Mouse (Mus musculus) hindbrain, embryonic 14.5 days (tissue): ENCODE data around the gene Zfp324. TPM values are rescaled to one million over a fixed set of nuclear protein-coding genes. Genes with fewer than 3 reads are reported as not detected.

Experiments
- ATAC-seq: fragments of 200-750 bp; cut with Nextera tagmentation; 2 replicates; pipeline ENCODE4 v1.8.0; 2017; ENCODE audit warnings: moderate number of reproducible peaks, mild to moderate bottlenecking, moderate TSS enrichment, moderate library complexity; ENCODE audit not compliant: low FRiP score
- DNase-seq: peaks from one replicate; pipeline ENCODE4 v3.0.0-alpha.2; 2015; ENCODE audit warnings: low spot score
- H3K27ac ChIP-seq: fragments of 300-500 bp; sonication (generic); 2 replicates; pipeline ENCODE4 v1.5.1; 2014; ENCODE audit warnings: mild to moderate bottlenecking, moderate library complexity
- H3K27me3 ChIP-seq: fragments of 300-500 bp; sonication (generic); 2 replicates; pipeline ENCODE4 v1.6.1; 2014; ENCODE audit warnings: mild to moderate bottlenecking, low read length, mixed read lengths; ENCODE audit not compliant: control insufficient read depth, insufficient read depth
- H3K36me3 ChIP-seq: fragments of 300-500 bp; sonication (generic); replicated peaks from 2 replicates; pipeline ENCODE4 v1.6.1; 2014; ENCODE audit not compliant: control insufficient read depth, insufficient read depth
- H3K4me1 ChIP-seq: fragments of 300-500 bp; sonication (generic); replicated peaks from 2 replicates; pipeline ENCODE4 v1.6.1; 2014; ENCODE audit warnings: antibody characterized with exemption, low read length, mixed read lengths; ENCODE audit not compliant: control insufficient read depth, insufficient read depth
- H3K4me2 ChIP-seq: fragments of 300-500 bp; sonication (generic); replicated peaks from 2 replicates; pipeline ENCODE4 v1.6.1; 2014; ENCODE audit warnings: mild to moderate bottlenecking, moderate library complexity
- H3K4me3 ChIP-seq: fragments of 300-500 bp; sonication (generic); replicated peaks from 2 replicates; pipeline ENCODE4 v1.5.1; 2014; ENCODE audit warnings: mild to moderate bottlenecking, low read length
- H3K9ac ChIP-seq: fragments of 300-500 bp; sonication (generic); 2 replicates; pipeline ENCODE4 v1.6.1; 2014
- H3K9me3 ChIP-seq: fragments of 300-500 bp; sonication (generic); 2 replicates; pipeline ENCODE4 v1.6.1; 2016; ENCODE audit warnings: low read length; ENCODE audit not compliant: control insufficient read depth
- whole genome bisulfite sequencing: fragments of 180-500 bp; shearing (Covaris S2); extraction: QIAGEN DNeasy Blood & Tissue Kit; methylation state at CpG from one replicate; pipeline ENCODE4 v1.1.7; 2014; 5-methylcytosine and 5-hydroxymethylcytosine counted together
- polyA plus RNA-seq: library from polyadenylated mRNA; unstranded; fragments of >200 nt; fragmentation: Nextera tagmentation; extraction: Ambion mirVana; gene quantifications from 2 replicates; pipeline ENCODE4 v1.2.1, GENCODE M21; 2014

Gene Zfp324
- polyA plus RNA-seq, 1 experiment from 2014 or later, result 12.2 TPM

DNA sequence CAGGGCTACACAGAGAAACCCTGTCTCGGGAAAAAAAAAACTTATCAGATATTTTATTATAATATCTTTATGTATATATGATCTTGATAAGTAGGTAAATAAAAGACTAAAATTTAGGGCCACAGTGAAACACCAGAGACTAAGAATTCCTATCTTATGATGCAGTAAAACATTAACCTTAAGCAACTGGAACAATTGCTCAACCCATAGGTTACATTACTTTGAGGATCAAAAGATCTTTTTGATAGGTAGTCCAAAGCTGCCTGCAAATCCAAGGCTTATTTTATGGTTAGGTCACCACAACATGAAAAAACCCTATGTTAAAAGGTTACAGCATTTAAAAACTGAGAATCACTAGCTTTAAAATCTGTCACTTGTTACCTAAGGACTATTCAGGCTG lies 35.9 kb downstream of the Zfp324 start:
- H3K27ac ChIP-seq, result no peak overlapping the region
- WGBS, result 92% methylated on average over 1 of the region's 1 CpGs
- peaks cover 32% of the 10 kb centered on the region for H3K36me3 ChIP-seq
- no peak overlapping the region for H3K4me3 ChIP-seq
- H3K27me3 ChIP-seq, result no peaks in the 10 kb centered on the region
- no peak overlapping the region for H3K4me2 ChIP-seq
- no peak overlapping the region for H3K9ac ChIP-seq
- ATAC-seq, result no peak
- DNase-seq, result no peak
- no peaks in the 10 kb centered on the region for H3K4me1 ChIP-seq
- H3K9me3 ChIP-seq, result no peaks in the 10 kb centered on the region

DNA sequence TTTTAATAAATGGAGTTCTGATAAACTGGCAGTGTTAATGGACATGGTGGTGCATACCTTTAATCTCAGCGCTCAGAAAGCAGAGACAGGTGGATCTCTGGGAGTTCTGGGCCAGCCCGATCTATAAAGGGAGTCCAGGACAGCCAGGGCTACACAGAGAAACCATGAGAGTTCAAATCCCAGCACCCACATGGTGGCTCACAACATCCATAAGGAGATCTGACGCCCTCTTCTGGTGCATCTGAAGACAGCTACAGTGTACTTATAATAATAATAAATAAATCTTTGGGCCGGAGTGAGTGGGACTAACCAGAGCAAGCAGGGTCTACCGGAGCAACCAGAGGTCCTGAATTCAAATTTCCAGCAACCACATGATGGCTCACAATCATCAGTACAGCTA lies 37.7 kb downstream of the Zfp324 start:
- no peaks in the 10 kb centered on the region for H3K9me3 ChIP-seq
- H3K27ac ChIP-seq, result no peak overlapping the region
- ATAC-seq (no peak), DNase-seq (no peak)
- H3K4me1 ChIP-seq, result peaks cover 10% of the 10 kb centered on the region; the same call in 1 of the 2 replicates
- no peak overlapping the region for H3K4me3 ChIP-seq
- WGBS, result 80% methylated on average over 5 of the region's 5 CpGs
- H3K36me3 ChIP-seq, result peaks cover 38% of the 10 kb centered on the region
- H3K9ac ChIP-seq, result no peak overlapping the region
- H3K4me2 ChIP-seq, result no peak overlapping the region
- no peaks in the 10 kb centered on the region for H3K27me3 ChIP-seq

GRCm38 (mm10) chr7:13006011-13006410 lies 40.4 kb downstream of the Zfp324 start:
- H3K9me3 ChIP-seq, result no peaks in the 10 kb centered on the region
- peaks cover 15% of the 10 kb centered on the region for H3K4me1 ChIP-seq
- DNase-seq (no peak), ATAC-seq (no peak)
- H3K9ac ChIP-seq, result no peak overlapping the region
- H3K27ac ChIP-seq, result no peak overlapping the region
- 91% methylated on average over 17 of the region's 17 CpGs for WGBS
- H3K4me2 ChIP-seq, result no peak overlapping the region
- H3K36me3 ChIP-seq, result peaks cover 38% of the 10 kb centered on the region
- H3K27me3 ChIP-seq, result no peaks in the 10 kb centered on the region
- H3K4me3 ChIP-seq, result no peak overlapping the region

GRCm38 (mm10) chr7:13006531-13006930 lies 40.9 kb downstream of the Zfp324 start:
- ATAC-seq (no peak), DNase-seq (no peak)
- H3K9me3 ChIP-seq, result no peaks in the 10 kb centered on the region
- H3K4me1 ChIP-seq, result peaks cover 15% of the 10 kb centered on the region
- no peak overlapping the region for H3K27ac ChIP-seq
- no peak overlapping the region for H3K4me3 ChIP-seq
- no peak overlapping the region for H3K4me2 ChIP-seq
- 85% methylated on average over 10 of the region's 10 CpGs for WGBS
- peaks cover 38% of the 10 kb centered on the region for H3K36me3 ChIP-seq
- no peaks in the 10 kb centered on the region for H3K27me3 ChIP-seq
- H3K9ac ChIP-seq, result no peak overlapping the region

GRCm38 (mm10) chr7:13007341-13008092 lies 41.9 kb downstream of the Zfp324 start:
- Histone ChIP-seq H3K9ac (peak overlapping the region; percentile 80; the same call in 1 of the 2 replicates), H3K4me3 (peak overlapping the region; percentile 14), H3K36me3 (peaks cover 38% of the 10 kb centered on the region), H3K27ac (no peak overlapping the region), H3K27me3 (no peaks in the 10 kb centered on the region), H3K9me3 (no peaks in the 10 kb centered on the region), H3K4me1 (peaks cover 15% of the 10 kb centered on the region), H3K4me2 (peak overlapping the region; percentile 60)
- ATAC-seq (no peak), DNase-seq (no peak)
- 38% methylated on average over 57 of the region's 57 CpGs for WGBS

DNA sequence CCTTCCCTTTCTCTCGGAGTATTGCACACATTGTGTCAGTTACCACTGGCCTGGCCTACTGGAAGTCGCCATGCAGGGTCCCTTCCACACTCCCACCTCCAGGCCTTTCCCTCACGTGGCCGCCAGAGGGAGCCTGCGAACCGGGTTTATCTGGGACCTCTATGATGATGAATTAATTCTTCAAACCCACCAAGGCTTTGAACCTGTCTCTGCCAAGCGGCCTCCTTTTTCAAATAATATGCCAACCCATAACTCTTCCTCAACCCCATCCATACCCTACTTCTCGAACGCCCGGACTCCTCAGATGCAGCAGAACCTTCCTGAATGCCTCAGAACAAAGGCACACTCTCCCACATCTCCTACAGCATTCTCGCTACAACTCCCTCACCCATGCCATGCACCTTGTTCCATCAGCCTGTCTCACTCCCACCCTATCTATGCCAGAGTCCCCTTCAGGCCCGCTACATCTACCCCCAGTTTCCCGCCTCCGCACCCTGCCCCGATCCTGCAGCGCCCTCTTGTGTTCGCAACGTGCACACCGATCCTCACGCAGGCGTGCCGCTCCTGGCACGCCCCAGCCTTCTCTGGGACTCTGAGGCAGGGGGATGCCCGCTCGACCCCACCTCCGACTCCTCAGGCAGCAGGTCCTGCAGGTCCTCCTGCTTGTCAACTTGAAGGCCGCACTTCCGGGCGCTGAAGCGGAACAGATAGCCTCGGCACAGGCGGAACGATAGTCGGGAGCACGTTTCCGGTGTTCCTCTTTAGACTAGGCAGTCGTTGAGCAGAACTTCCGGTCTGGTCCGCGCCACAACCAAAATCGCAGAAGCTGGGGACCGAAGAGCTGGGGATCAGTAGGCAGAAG lies 43.7 kb downstream of the Zfp324 start:
- Histone ChIP-seq H3K36me3 (peaks cover 26% of the 10 kb centered on the region), H3K9me3 (no peaks in the 10 kb centered on the region), H3K27me3 (no peaks in the 10 kb centered on the region), H3K9ac (peak overlapping the region; percentile 80), H3K4me1 (peaks cover 15% of the 10 kb centered on the region), H3K27ac (peak overlapping the region; percentile 93), H3K4me2 (peak overlapping the region; percentile 60), H3K4me3 (peak overlapping the region; percentile 58)
- DNase-seq, result peak; percentile 97
- ATAC-seq, result peak; percentile 90
- under 1% methylated on average over 42 of the region's 42 CpGs for WGBS

DNA sequence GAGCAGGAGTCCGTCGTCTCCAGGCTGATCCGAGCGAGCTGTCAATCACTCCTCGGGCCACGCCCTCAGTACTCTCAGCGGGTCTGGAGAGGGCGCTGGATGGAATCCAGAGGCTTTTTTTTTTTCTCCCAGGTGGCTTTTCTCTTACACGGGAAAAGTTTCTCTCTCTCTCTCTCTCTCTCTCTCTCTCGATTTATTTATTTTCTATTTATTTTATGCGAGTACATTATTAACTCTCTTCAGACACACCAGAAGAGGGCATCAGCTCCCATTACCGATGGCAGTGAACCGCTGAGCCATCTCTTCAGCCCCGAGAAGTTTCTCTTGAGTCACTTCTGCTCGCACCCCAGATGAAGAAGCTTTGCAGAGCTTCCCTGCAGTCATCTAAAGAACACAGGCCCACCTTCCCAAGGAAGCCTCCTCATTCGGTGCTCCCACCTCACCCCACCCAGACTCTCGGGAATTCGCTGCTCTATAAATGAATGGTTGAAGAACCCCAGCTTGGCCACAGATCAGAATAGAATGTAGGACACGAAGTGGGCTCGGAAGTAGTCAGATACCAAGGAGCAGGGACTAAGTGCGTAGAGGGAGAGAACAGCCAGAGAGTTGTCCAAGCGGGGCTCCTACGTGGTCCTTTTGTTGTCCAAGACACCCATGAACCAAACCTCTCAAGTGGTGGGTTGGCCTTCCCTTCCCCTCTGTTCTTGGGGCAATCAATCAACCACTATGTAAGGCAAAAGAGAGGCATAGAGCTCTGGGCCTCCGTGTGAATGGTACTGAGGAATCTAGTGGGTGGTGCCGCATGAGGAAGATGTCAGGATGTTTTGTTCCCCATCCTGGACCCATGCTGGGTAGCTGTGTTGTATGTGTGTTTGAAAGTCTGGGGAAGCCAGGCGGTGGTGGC lies 44.6 kb downstream of the Zfp324 start, which contains the start of gene Zbtb45:
Zbtb45 (minus strand) TSS at position 30 of the 904 bp plus-strand sequence.
- Histone ChIP-seq H3K27me3 (no peaks in the 10 kb centered on the region), H3K4me2 (peak within 1 kb of the TSS; percentile 60), H3K27ac (peak within 1 kb of the TSS; percentile 93), H3K36me3 (peaks cover 18% of the 10 kb centered on the region), H3K4me3 (peak within 1 kb of the TSS; percentile 58), H3K4me1 (peaks cover 15% of the 10 kb centered on the region), H3K9me3 (no peaks in the 10 kb centered on the region), H3K9ac (peak within 1 kb of the TSS; percentile 80)
- no peak for DNase-seq
- WGBS, result 6% methylated on average over 26 of the region's 26 CpGs
- ATAC-seq, result no peak

DNA sequence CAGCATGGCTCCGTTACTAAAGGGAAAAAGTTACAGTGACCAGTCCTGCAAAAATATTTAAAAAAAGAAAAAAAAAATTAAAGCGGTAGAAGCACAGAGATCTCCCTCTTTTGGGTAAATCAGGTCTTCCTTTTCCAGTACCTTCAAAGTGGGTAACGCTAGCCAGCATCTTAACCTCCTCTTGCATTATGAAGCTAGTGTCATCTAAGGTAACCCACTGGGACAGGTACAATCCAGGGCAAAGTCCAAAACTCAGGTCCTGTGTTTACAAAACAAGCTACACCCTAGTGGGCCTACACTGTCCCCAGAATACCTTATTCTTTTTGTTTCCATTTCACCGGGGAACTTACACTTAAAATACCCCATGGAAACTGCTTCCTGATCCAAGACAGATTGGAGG lies 48.0 kb downstream of the Zfp324 start:
- no peak overlapping the region for H3K27ac ChIP-seq
- WGBS, result 65% methylated on average over 4 of the region's 4 CpGs
- no peaks in the 10 kb centered on the region for H3K27me3 ChIP-seq
- no peak overlapping the region for H3K9ac ChIP-seq
- H3K36me3 ChIP-seq, result no peaks in the 10 kb centered on the region
- no peaks in the 10 kb centered on the region for H3K9me3 ChIP-seq
- DNase-seq (no peak), ATAC-seq (no peak)
- no peak overlapping the region for H3K4me2 ChIP-seq
- H3K4me3 ChIP-seq, result no peak overlapping the region
- H3K4me1 ChIP-seq, result peaks cover 5% of the 10 kb centered on the region
